Mouse (Mus musculus) forebrain, embryonic 11.5 days (tissue): ENCODE measurements around the gene Spag7. TPM values are rescaled to one million over a fixed set of nuclear protein-coding genes. Genes with fewer than 3 reads are reported as not detected.

Experiments
- ATAC-seq: fragments of 200-750 bp; cut with Nextera tagmentation; replicated peaks from 2 replicates; pipeline ENCODE4 v1.8.0; 2017; ENCODE audit warnings: moderate TSS enrichment; ENCODE audit not compliant: low FRiP score
- DNase-seq: peaks from one replicate; pipeline ENCODE4 v3.0.0-alpha.2; 2017; ENCODE audit warnings: low spot score
- H3K27ac ChIP-seq: fragments of 300-500 bp; sonication (generic); 2 replicates; pipeline ENCODE4 v1.5.1; 2014; ENCODE audit warnings: low read depth, low read length
- H3K27me3 ChIP-seq: fragments of 300-500 bp; sonication (generic); 2 replicates; pipeline ENCODE4 v1.6.1; 2014; ENCODE audit warnings: mild to moderate bottlenecking, low read length, mixed read lengths; ENCODE audit not compliant: control insufficient read depth, insufficient read depth
- H3K36me3 ChIP-seq: fragments of 300-500 bp; sonication (generic); 2 replicates; pipeline ENCODE4 v1.6.1; 2014; ENCODE audit warnings: mild to moderate bottlenecking, low read length, moderate library complexity, mixed read lengths; ENCODE audit not compliant: control insufficient read depth, insufficient read depth
- H3K4me1 ChIP-seq: fragments of 300-500 bp; sonication (generic); replicated peaks from 2 replicates; pipeline ENCODE4 v1.6.1; 2014; ENCODE audit warnings: low read length, mixed read lengths; ENCODE audit not compliant: control insufficient read depth, insufficient read depth
- H3K4me2 ChIP-seq: fragments of 300-500 bp; sonication (generic); 2 replicates; pipeline ENCODE4 v1.6.1; 2014; ENCODE audit warnings: low read depth, mild to moderate bottlenecking, low read length, moderate library complexity, mixed read lengths; ENCODE audit not compliant: severe bottlenecking
- H3K4me3 ChIP-seq: fragments of 300-500 bp; sonication (generic); 2 replicates; pipeline ENCODE4 v1.5.1; 2014; ENCODE audit warnings: low read depth, low read length
- H3K9ac ChIP-seq: fragments of 300-500 bp; sonication (generic); 2 replicates; pipeline ENCODE4 v1.6.1; 2014; ENCODE audit warnings: low read length
- H3K9me3 ChIP-seq: fragments of 300-500 bp; sonication (generic); 2 replicates; pipeline ENCODE4 v1.6.1; 2016; ENCODE audit warnings: low read length, mixed read lengths; ENCODE audit not compliant: control insufficient read depth
- WGBS: fragments of 180-500 bp; shearing (Covaris S2); extraction: QIAGEN DNeasy Blood & Tissue Kit; methylation state at CpG from one replicate; pipeline ENCODE4 v1.1.7; 2014; 5-methylcytosine and 5-hydroxymethylcytosine counted together
- polyA plus RNA-seq: library from polyadenylated mRNA; unstranded; fragments of >200 nt; fragmentation: Nextera tagmentation; extraction: Ambion mirVana; gene quantifications from 2 replicates; pipeline ENCODE4 v1.2.1, GENCODE M21; 2014

Gene Spag7
- 160 and 167 TPM in 2 replicates for polyA plus RNA-seq

- peak within 1 kb of the TSS; percentile 81 for H3K9ac ChIP-seq
- H3K27ac ChIP-seq: peak within 1 kb of the TSS; percentile 93
- WGBS: under 1% methylated on average over 44 of the region's 44 CpGs
- peak; percentile 95 for ATAC-seq
- H3K36me3 ChIP-seq: peaks cover 8% of the 10 kb centered on the region; the same call in 1 of the 2 replicates
- H3K4me2 ChIP-seq: peak within 1 kb of the TSS; percentile 94
- DNase-seq: peak; percentile 95
- peak within 1 kb of the TSS; percentile 69 for H3K4me3 ChIP-seq
- peaks cover 4% of the 10 kb centered on the region; the same call in 1 of the 2 replicates for H3K4me1 ChIP-seq
- no peaks in the 10 kb centered on the region for H3K27me3 ChIP-seq
- no peaks in the 10 kb centered on the region for H3K9me3 ChIP-seq
Measured at GRCm38 (mm10) chr11:70668771-70669505, at the start of gene Spag7. TSS of gene Spag7 (minus strand) at chr11:70669416.

GRCm38 (mm10) chr11:70718481-70718880 is 49.3 kb upstream of the Spag7 start:
- no peak overlapping the region for H3K27ac ChIP-seq
- 68% methylated on average over 5 of the region's 5 CpGs for WGBS
- peak; percentile 33 for DNase-seq
- no peak for ATAC-seq
- no peaks in the 10 kb centered on the region for H3K4me1 ChIP-seq
- no peak overlapping the region for H3K9ac ChIP-seq
- H3K4me2 ChIP-seq: no peak overlapping the region
- no peak overlapping the region for H3K4me3 ChIP-seq
- no peaks in the 10 kb centered on the region for H3K27me3 ChIP-seq
- peaks cover 6% of the 10 kb centered on the region; the same call in 1 of the 2 replicates for H3K36me3 ChIP-seq
- H3K9me3 ChIP-seq: no peaks in the 10 kb centered on the region

- ATAC-seq (no peak), DNase-seq (no peak)
- Histone ChIP-seq H3K9ac (no peak overlapping the region), H3K4me1 (no peaks in the 10 kb centered on the region), H3K36me3 (peaks cover 6% of the 10 kb centered on the region; the same call in 1 of the 2 replicates), H3K4me3 (no peak overlapping the region), H3K27me3 (no peaks in the 10 kb centered on the region), H3K27ac (no peak overlapping the region), H3K9me3 (no peaks in the 10 kb centered on the region), H3K4me2 (no peak overlapping the region)
- WGBS: 91% methylated on average over 6 of the region's 6 CpGs
Measured at GRCm38 (mm10) chr11:70715832-70716231, 46.6 kb upstream of the Spag7 start.

- Histone ChIP-seq H3K27ac (no peak overlapping the region), H3K4me1 (no peaks in the 10 kb centered on the region), H3K9me3 (no peaks in the 10 kb centered on the region), H3K36me3 (peaks cover 3% of the 10 kb centered on the region; the same call in 1 of the 2 replicates), H3K4me3 (no peak overlapping the region), H3K27me3 (no peaks in the 10 kb centered on the region), H3K9ac (no peak overlapping the region), H3K4me2 (no peak overlapping the region)
- DNase-seq (peak; percentile 27), ATAC-seq (no peak)
- WGBS: 86% methylated on average over 6 of the region's 6 CpGs
Measured at GRCm38 (mm10) chr11:70713222-70713621, 44.0 kb upstream of the Spag7 start.

- Histone ChIP-seq H3K36me3 (peaks cover 5% of the 10 kb centered on the region; the same call in 1 of the 2 replicates), H3K4me2 (no peak overlapping the region), H3K4me1 (no peaks in the 10 kb centered on the region), H3K4me3 (no peak overlapping the region), H3K27ac (no peak overlapping the region), H3K9ac (no peak overlapping the region), H3K27me3 (no peaks in the 10 kb centered on the region), H3K9me3 (no peaks in the 10 kb centered on the region)
- ATAC-seq (no peak), DNase-seq (peak; percentile 11)
- WGBS: 94% methylated on average over 10 of the region's 10 CpGs
Measured at GRCm38 (mm10) chr11:70711026-70711425, 41.8 kb upstream of the Spag7 start.

- WGBS: 91% methylated on average over 3 of the region's 3 CpGs
- ATAC-seq: no peak
Measured at GRCm38 (mm10) chr11:70706127-70706526, 36.9 kb upstream of the Spag7 start.

GRCm38 (mm10) chr11:70702781-70703180 is 33.6 kb upstream of the Spag7 start:
- ATAC-seq: no peak
- DNase-seq: no peak
- Histone ChIP-seq H3K4me3 (no peak overlapping the region), H3K27ac (no peak overlapping the region), H3K27me3 (no peaks in the 10 kb centered on the region), H3K4me2 (no peak overlapping the region), H3K4me1 (peaks cover 9% of the 10 kb centered on the region; the same call in 1 of the 2 replicates), H3K9me3 (no peaks in the 10 kb centered on the region), H3K9ac (no peak overlapping the region), H3K36me3 (peaks cover 8% of the 10 kb centered on the region; the same call in 1 of the 2 replicates)
- WGBS: 73% methylated on average over 6 of the region's 6 CpGs

More at GRCm38 (mm10) chr11:70706127-70706526, 36.9 kb upstream of the Spag7 start:
- Histone ChIP-seq H3K4me3 (no peak overlapping the region), H3K27ac (no peak overlapping the region), H3K4me2 (no peak overlapping the region), H3K27me3 (no peaks in the 10 kb centered on the region), H3K9me3 (no peaks in the 10 kb centered on the region), H3K4me1 (peaks cover 6% of the 10 kb centered on the region; the same call in 1 of the 2 replicates), H3K36me3 (peaks cover 8% of the 10 kb centered on the region; the same call in 1 of the 2 replicates), H3K9ac (no peak overlapping the region)
- DNase-seq: no peak

GRCm38 (mm10) chr11:70701984-70702733 is 32.9 kb upstream of the Spag7 start:
- H3K9me3 ChIP-seq: no peaks in the 10 kb centered on the region
- H3K4me3 ChIP-seq: no peak overlapping the region
- peak overlapping the region; percentile 76; the same call in 1 of the 2 replicates for H3K4me2 ChIP-seq
- ATAC-seq: no peak
- peak; percentile 39 for DNase-seq
- no peaks in the 10 kb centered on the region for H3K27me3 ChIP-seq
- H3K4me1 ChIP-seq: peaks cover 9% of the 10 kb centered on the region; the same call in 1 of the 2 replicates
- H3K27ac ChIP-seq: no peak overlapping the region
- H3K9ac ChIP-seq: no peak overlapping the region
- H3K36me3 ChIP-seq: peaks cover 8% of the 10 kb centered on the region; the same call in 1 of the 2 replicates
- 84% methylated on average over 6 of the region's 6 CpGs for WGBS
